Mouse (Mus musculus) embryonic facial prominence, embryonic 11.5 days (tissue): Measurements from ENCODE around the gene St3gal4. TPM values are rescaled to one million over a fixed set of nuclear protein-coding genes. Genes with fewer than 3 reads are reported as not detected.
A peak's percentile ranks its signal among the peaks of the same experiment; 100 is the strongest.

Experiments used
- ATAC-seq: fragments of 200-750 bp; cut with Nextera tagmentation; replicated peaks from 2 replicates; pipeline ENCODE4 v1.8.0; 2017; ENCODE audit warnings: low read depth; ENCODE audit not compliant: insufficient number of reproducible peaks, low FRiP score, low TSS enrichment
- DNase-seq: peaks from one replicate; pipeline ENCODE4 v3.0.0-alpha.2; 2015; ENCODE audit warnings: low spot score
- H3K27ac ChIP-seq: fragments of 300-500 bp; sonication (generic); replicated peaks from 2 replicates; pipeline ENCODE4 v1.5.1; 2014; ENCODE audit warnings: mild to moderate bottlenecking, low read depth, low read length, control low read depth
- H3K27me3 ChIP-seq: fragments of 300-500 bp; sonication (generic); 2 replicates; pipeline ENCODE4 v1.6.1; 2014; ENCODE audit warnings: mild to moderate bottlenecking, low read length, moderate library complexity, mixed read lengths; ENCODE audit not compliant: control insufficient read depth, insufficient read depth
- H3K36me3 ChIP-seq: fragments of 300-500 bp; sonication (generic); replicated peaks from 2 replicates; pipeline ENCODE4 v1.6.1; 2014; ENCODE audit warnings: low read depth, mild to moderate bottlenecking, low read length, moderate library complexity, mixed read lengths; ENCODE audit not compliant: control insufficient read depth, insufficient read depth
- H3K4me1 ChIP-seq: fragments of 300-500 bp; sonication (generic); 2 replicates; pipeline ENCODE4 v1.6.1; 2014; ENCODE audit warnings: low read length, mixed read lengths; ENCODE audit not compliant: control insufficient read depth, insufficient read depth
- H3K4me2 ChIP-seq: fragments of 300-500 bp; sonication (generic); 2 replicates; pipeline ENCODE4 v1.6.1; 2014; ENCODE audit warnings: low read depth, mild to moderate bottlenecking, control low read depth, low read length, moderate library complexity
- H3K4me3 ChIP-seq: fragments of 300-500 bp; sonication (generic); 2 replicates; pipeline ENCODE4 v1.5.1; 2014; ENCODE audit warnings: low read depth, low read length, control low read depth
- H3K9ac ChIP-seq: fragments of 300-500 bp; sonication (generic); replicated peaks from 2 replicates; pipeline ENCODE4 v1.6.1; 2014; ENCODE audit warnings: mild to moderate bottlenecking, control low read depth, low read length
- H3K9me3 ChIP-seq: fragments of 300-500 bp; sonication (generic); replicated peaks from 2 replicates; pipeline ENCODE4 v1.6.1; 2016; ENCODE audit warnings: mild to moderate bottlenecking, low read length, inconsistent platforms, mixed read lengths; ENCODE audit not compliant: control insufficient read depth
- WGBS: fragments of 180-500 bp; shearing (Covaris S2); extraction: QIAGEN DNeasy Blood & Tissue Kit; methylation state at CpG from one replicate; pipeline ENCODE4 v1.1.7; 2014; 5-methylcytosine and 5-hydroxymethylcytosine counted together
- polyA plus RNA-seq: library from polyadenylated mRNA; unstranded; fragments of >200 nt; fragmentation: Nextera tagmentation; extraction: Ambion mirVana; gene quantifications from 2 replicates; pipeline ENCODE4 v1.2.1, GENCODE M21; 2014

The St3gal4 gene
- polyA plus RNA-seq, 1 experiment from 2014 or later: 24.2 TPM

- WGBS: 24% methylated on average over 5 of the region's 5 CpGs
- no peaks in the 10 kb centered on the region for H3K9me3 ChIP-seq
- no peak overlapping the region for H3K4me3 ChIP-seq
- DNase-seq: peak; percentile 79
- no peaks in the 10 kb centered on the region for H3K36me3 ChIP-seq
- H3K9ac ChIP-seq: no peak overlapping the region
- peak overlapping the region; percentile 52 for H3K27ac ChIP-seq
- no peaks in the 10 kb centered on the region for H3K27me3 ChIP-seq
- peaks cover 9% of the 10 kb centered on the region for H3K4me1 ChIP-seq
- no peak overlapping the region for H3K4me2 ChIP-seq
- 0 out of 2 replicates have a peak, but pooled peaks have one; percentile 8 for ATAC-seq
These were observed 10.2 kb downstream of the St3gal4 start for GRCm38 (mm10) chr9:35108916-35109315.

GRCm38 (mm10) chr9:35108066-35108465 is 11.0 kb downstream of the St3gal4 start:
- no peak overlapping the region for H3K27ac ChIP-seq
- no peak overlapping the region for H3K4me2 ChIP-seq
- ATAC-seq: no peak
- H3K9ac ChIP-seq: no peak overlapping the region
- no peaks in the 10 kb centered on the region for H3K27me3 ChIP-seq
- no peak overlapping the region for H3K4me3 ChIP-seq
- no peak for DNase-seq
- no peaks in the 10 kb centered on the region for H3K9me3 ChIP-seq
- peaks cover 9% of the 10 kb centered on the region for H3K4me1 ChIP-seq
- WGBS: 62% methylated on average over 3 of the region's 3 CpGs
- no peaks in the 10 kb centered on the region for H3K36me3 ChIP-seq

GRCm38 (mm10) chr9:35107396-35107795 is 11.7 kb downstream of the St3gal4 start:
- Histone ChIP-seq H3K27me3 (no peaks in the 10 kb centered on the region), H3K36me3 (no peaks in the 10 kb centered on the region), H3K9me3 (no peaks in the 10 kb centered on the region), H3K4me1 (peaks cover 9% of the 10 kb centered on the region), H3K9ac (no peak overlapping the region), H3K4me3 (no peak overlapping the region), H3K27ac (no peak overlapping the region), H3K4me2 (no peak overlapping the region)
- no peak for DNase-seq
- no peak for ATAC-seq
- WGBS: 84% methylated on average over 5 of the region's 5 CpGs

GRCm38 (mm10) chr9:35105884-35106880 is 12.9 kb downstream of the St3gal4 start:
- no peaks in the 10 kb centered on the region for H3K36me3 ChIP-seq
- H3K9me3 ChIP-seq: no peaks in the 10 kb centered on the region
- H3K4me1 ChIP-seq: no peaks in the 10 kb centered on the region; the same call in 1 of the 2 replicates
- DNase-seq (no peak), ATAC-seq (no peak)
- 56% methylated on average over 15 of the region's 15 CpGs for WGBS
- no peak overlapping the region for H3K9ac ChIP-seq
- no peak overlapping the region for H3K4me3 ChIP-seq
- H3K27ac ChIP-seq: no peak overlapping the region
- H3K4me2 ChIP-seq: no peak overlapping the region
- H3K27me3 ChIP-seq: no peaks in the 10 kb centered on the region

- H3K27me3 ChIP-seq: no peaks in the 10 kb centered on the region
- no peak for ATAC-seq
- WGBS: 61% methylated on average over 2 of the region's 2 CpGs
- no peak for DNase-seq
- H3K9me3 ChIP-seq: no peaks in the 10 kb centered on the region
- H3K36me3 ChIP-seq: no peaks in the 10 kb centered on the region
- H3K4me2 ChIP-seq: no peak overlapping the region
- H3K4me1 ChIP-seq: no peaks in the 10 kb centered on the region; the same call in 1 of the 2 replicates
- no peak overlapping the region for H3K27ac ChIP-seq
- H3K9ac ChIP-seq: no peak overlapping the region
- no peak overlapping the region for H3K4me3 ChIP-seq
These were observed 13.6 kb downstream of the St3gal4 start for GRCm38 (mm10) chr9:35105438-35105837.

GRCm38 (mm10) chr9:35104711-35105110 is 14.4 kb downstream of the St3gal4 start:
- ATAC-seq: no peak
- WGBS: 88% methylated on average over 4 of the region's 4 CpGs

GRCm38 (mm10) chr9:35098762-35099161 is 20.3 kb downstream of the St3gal4 start:
- H3K4me3 ChIP-seq: no peak overlapping the region
- 82% methylated on average over 4 of the region's 4 CpGs for WGBS
- H3K27me3 ChIP-seq: no peaks in the 10 kb centered on the region
- DNase-seq (no peak), ATAC-seq (no peak)
- no peaks in the 10 kb centered on the region for H3K4me1 ChIP-seq
- H3K4me2 ChIP-seq: no peak overlapping the region
- no peaks in the 10 kb centered on the region for H3K9me3 ChIP-seq
- no peak overlapping the region for H3K27ac ChIP-seq
- no peaks in the 10 kb centered on the region for H3K36me3 ChIP-seq
- H3K9ac ChIP-seq: no peak overlapping the region

More at GRCm38 (mm10) chr9:35104711-35105110, 14.4 kb downstream of the St3gal4 start:
- Histone ChIP-seq H3K4me2 (no peak overlapping the region), H3K4me1 (no peaks in the 10 kb centered on the region; the same call in 1 of the 2 replicates), H3K27me3 (no peaks in the 10 kb centered on the region), H3K4me3 (no peak overlapping the region), H3K9me3 (no peaks in the 10 kb centered on the region), H3K9ac (no peak overlapping the region), H3K36me3 (no peaks in the 10 kb centered on the region), H3K27ac (no peak overlapping the region)
- DNase-seq: no peak

- no peak overlapping the region for H3K27ac ChIP-seq
- ATAC-seq: no peak
These were observed 21.2 kb downstream of the St3gal4 start for GRCm38 (mm10) chr9:35097901-35098300.

More at GRCm38 (mm10) chr9:35097901-35098300, 21.2 kb downstream of the St3gal4 start:
- Histone ChIP-seq H3K4me2 (no peak overlapping the region), H3K9me3 (no peaks in the 10 kb centered on the region), H3K4me1 (no peaks in the 10 kb centered on the region), H3K9ac (no peak overlapping the region), H3K27me3 (no peaks in the 10 kb centered on the region), H3K36me3 (no peaks in the 10 kb centered on the region), H3K4me3 (no peak overlapping the region)
- DNase-seq: no peak
- 91% methylated on average over 4 of the region's 4 CpGs for WGBS
